Mouse (Mus musculus) ES-Bruce4 (cell line): ENCODE measurements at regions not wholly inside any gene's neighbourhood (a gene's known extent, or its start where the extent isn't known, plus 50 kb on each side); places are given as distances from the start of the nearest gene placed in this dataset.

Source experiments
- CTCF ChIP-seq: IDR thresholded peaks from one replicate; pipeline ENCODE4 v1.8.1; 2011; ENCODE audit warnings: low read depth, low read length
- POLR2A ChIP-seq: IDR thresholded peaks from one replicate; pipeline ENCODE4 v1.8.1; 2011; ENCODE audit warnings: low read length; ENCODE audit not compliant: insufficient read depth

DNA sequence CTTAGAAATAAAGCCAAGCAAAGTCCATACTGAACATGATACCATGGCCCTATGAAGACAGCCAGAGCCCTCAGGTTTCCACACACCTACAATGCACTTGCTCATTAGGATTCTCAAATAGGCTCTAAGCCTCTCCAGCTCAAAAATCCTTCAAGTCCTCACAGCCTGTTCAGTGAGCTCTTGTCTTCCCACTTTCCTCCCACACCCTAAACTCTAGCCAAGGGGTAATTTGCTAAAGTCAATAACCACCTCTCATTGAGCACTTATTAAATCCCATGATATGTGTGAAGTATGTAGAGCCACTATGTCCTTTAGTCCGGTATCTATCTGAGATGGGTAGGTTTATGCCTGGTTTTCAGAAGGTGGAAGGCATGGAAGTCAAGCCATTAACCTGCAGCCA, 148.3 kb downstream of the Ly86 start:
- TF ChIP-seq CTCF (no peak), POLR2A (no peak)
